In genomic region chr8:124270904-124271303, GRCm38 (mm10) we compare ENCODE assay signal across 14 mouse cellular contexts. TPM values are rescaled to one million over a fixed set of nuclear protein-coding genes. Genes with fewer than 3 reads are reported as not detected.
DNase-seq lines count a peak whose midpoint lies in the region; ATAC-seq lines count a peak whose summit lies in the region.
"Had no signal": no experiment of that assay in that cellular context is flagged by ENCODE, and none has a peak within 500 bp of the region (broad histone marks: within the 10 kb centered on the region; RNA-seq: fewer than 3 reads in every experiment).

No protein-coding gene starts in this region.

- no peak for DNase-seq in urinary bladder, postnatal 10 days (ENCODE audit: low spot score)
- DNase-seq in ovary, postnatal 10 days (ENCODE audit: low spot score) = no peak
- DNase-seq in gastrocnemius, postnatal 10 days = no peak
- DNase-seq: adrenal gland, adult 2 months; cerebellum, adult 11-12 months; heart, postnatal 10 days; kidney, adult 2 months had no signal

- H3K4me2 ChIP-seq in hindbrain, embryonic 13.5 days = no peak overlapping the region
- H3K4me2 ChIP-seq in hindbrain, embryonic 12.5 days (replicated peaks) = no peak overlapping the region
- H3K4me2 ChIP-seq in midbrain, embryonic 13.5 days (replicated peaks) = no peak overlapping the region
- H3K4me2 ChIP-seq in midbrain, embryonic 15.5 days = no peak overlapping the region
- H3K4me2 ChIP-seq: embryonic facial prominence, embryonic 12.5 days; forebrain, embryonic 15.5 days had no signal

- 0 out of 2 replicates have a peak, but pooled peaks cover 5% of the 10 kb centered on the region for H3K36me3 ChIP-seq in hindbrain, embryonic 13.5 days
- peaks cover 12% of the 10 kb centered on the region for H3K36me3 ChIP-seq in hindbrain, embryonic 12.5 days
- H3K36me3 ChIP-seq in midbrain, embryonic 13.5 days = peaks cover under 1% of the 10 kb centered on the region; the same call in 1 of the 2 replicates
- no peaks in the 10 kb centered on the region for H3K36me3 ChIP-seq in midbrain, embryonic 15.5 days (replicated peaks)

- ATAC-seq in hindbrain, embryonic 13.5 days (ENCODE audit: low FRiP score) = no peak
- no peak for ATAC-seq in hindbrain, embryonic 12.5 days (ENCODE audit: low FRiP score)
- ATAC-seq in midbrain, embryonic 13.5 days = no peak
- ATAC-seq in midbrain, embryonic 15.5 days (replicated peaks) = no peak
- ATAC-seq in common myeloid progenitor, adult 5-6 weeks (replicated peaks; ENCODE audit: low read depth, poor library complexity, severe bottlenecking) = 0 out of 2 replicates have a peak, but pooled peaks have one; percentile 6
- ATAC-seq: forebrain, embryonic 15.5 days had no signal

- 78% methylated on average over 11 of the region's 11 CpGs for WGBS in hindbrain, embryonic 13.5 days
- WGBS in hindbrain, embryonic 12.5 days = 85% methylated on average over 11 of the region's 11 CpGs
- WGBS in midbrain, embryonic 13.5 days = 89% methylated on average over 11 of the region's 11 CpGs
- 87% methylated on average over 11 of the region's 11 CpGs for WGBS in midbrain, embryonic 15.5 days

- peak overlapping the region; percentile 52; the same call in 1 of the 2 replicates for H3K27ac ChIP-seq in hindbrain, embryonic 13.5 days
- H3K27ac ChIP-seq in hindbrain, embryonic 12.5 days = no peak overlapping the region
- H3K27ac ChIP-seq in midbrain, embryonic 13.5 days = 0 out of 2 replicates have a peak overlapping the region, but pooled peaks have one; percentile 21
- no peak overlapping the region for H3K27ac ChIP-seq in midbrain, embryonic 15.5 days
- H3K27ac ChIP-seq: embryonic facial prominence, embryonic 12.5 days; forebrain, embryonic 15.5 days had no signal

- H3K9ac ChIP-seq in hindbrain, embryonic 13.5 days = no peak overlapping the region
- H3K9ac ChIP-seq in hindbrain, embryonic 12.5 days = no peak overlapping the region
- H3K9ac ChIP-seq in midbrain, embryonic 13.5 days (replicated peaks) = no peak overlapping the region
- no peak overlapping the region for H3K9ac ChIP-seq in midbrain, embryonic 15.5 days
- H3K9ac ChIP-seq: embryonic facial prominence, embryonic 12.5 days; forebrain, embryonic 15.5 days had no signal

- no peak overlapping the region for H3K4me3 ChIP-seq in hindbrain, embryonic 13.5 days
- H3K4me3 ChIP-seq in hindbrain, embryonic 12.5 days = no peak overlapping the region
- no peak overlapping the region for H3K4me3 ChIP-seq in midbrain, embryonic 13.5 days (replicated peaks)
- no peak overlapping the region for H3K4me3 ChIP-seq in midbrain, embryonic 15.5 days
- H3K4me3 ChIP-seq: embryonic facial prominence, embryonic 12.5 days; forebrain, embryonic 15.5 days had no signal

- H3K27me3 ChIP-seq in hindbrain, embryonic 13.5 days = no peaks in the 10 kb centered on the region
- no peaks in the 10 kb centered on the region for H3K27me3 ChIP-seq in hindbrain, embryonic 12.5 days
- H3K27me3 ChIP-seq in midbrain, embryonic 13.5 days = no peaks in the 10 kb centered on the region
- H3K27me3 ChIP-seq in midbrain, embryonic 15.5 days (replicated peaks) = no peaks in the 10 kb centered on the region
- H3K27me3 ChIP-seq: embryonic facial prominence, embryonic 12.5 days; forebrain, embryonic 15.5 days had no signal

- H3K9me3 ChIP-seq in hindbrain, embryonic 13.5 days = no peaks in the 10 kb centered on the region
- 0 out of 2 replicates have a peak, but pooled peaks cover under 1% of the 10 kb centered on the region for H3K9me3 ChIP-seq in hindbrain, embryonic 12.5 days (replicated peaks)
- H3K9me3 ChIP-seq in midbrain, embryonic 13.5 days = no peaks in the 10 kb centered on the region
- H3K9me3 ChIP-seq in midbrain, embryonic 15.5 days = no peaks in the 10 kb centered on the region
- H3K9me3 ChIP-seq: forebrain, embryonic 15.5 days had no signal

- peaks cover 55% of the 10 kb centered on the region for H3K4me1 ChIP-seq in hindbrain, embryonic 13.5 days (replicated peaks)
- peaks cover 29% of the 10 kb centered on the region for H3K4me1 ChIP-seq in hindbrain, embryonic 12.5 days
- H3K4me1 ChIP-seq in midbrain, embryonic 13.5 days (replicated peaks) = peaks cover 43% of the 10 kb centered on the region
- H3K4me1 ChIP-seq in midbrain, embryonic 15.5 days = peaks cover 21% of the 10 kb centered on the region

RNA-seq across cellular contexts. Expression of gene Galnt2, which starts 39.7 kb away (rescaled TPM):
- polyA plus RNA-seq in hindbrain, embryonic 13.5 days (2015; fragmentation: Nextera tagmentation; extraction: Ambion mirVana) = 49.9 and 52.8 TPM in 2 replicates
- polyA plus RNA-seq in hindbrain, embryonic 12.5 days (2016; fragmentation: Nextera tagmentation; extraction: Ambion mirVana) = 84.8 and 86.1 TPM in 2 replicates
- 47.2 and 53.5 TPM in 2 replicates for polyA plus RNA-seq in midbrain, embryonic 13.5 days (2015; fragmentation: Nextera tagmentation; extraction: Ambion mirVana)
- 67.4 and 78.1 TPM in 2 replicates for polyA plus RNA-seq in midbrain, embryonic 15.5 days (2015; fragmentation: Nextera tagmentation; extraction: Ambion mirVana)
- 10.1 and 31.0 TPM in 2 replicates for total RNA-seq in common myeloid progenitor, adult 5-6 weeks (2017)
- 10 to 100 TPM; 40.8 to 46.3 TPM for total RNA-seq in gastrocnemius, postnatal 10 days (2021)

Comparison
In these comparisons a context has a peak if more than half of its experiments do, and no peak if none do; other contexts are left out.
1. H3K27ac ChIP-seq: peak in hindbrain, embryonic 13.5 days (single experiment) and midbrain, embryonic 13.5 days (single experiment); none in hindbrain, embryonic 12.5 days (single experiment) and midbrain, embryonic 15.5 days (single experiment).